Mouse (Mus musculus) stomach, embryonic 15.5 days (tissue): ENCODE measurements around the gene Ell. TPM values are rescaled to one million over a fixed set of nuclear protein-coding genes. Genes with fewer than 3 reads are reported as not detected.
A peak's percentile ranks its signal among the peaks of the same experiment; 100 is the strongest.

ENCODE experiments used
- ATAC-seq: fragments of 200-750 bp; cut with Nextera tagmentation; 2 replicates; pipeline ENCODE4 v1.8.0; 2017; ENCODE audit warnings: low read depth, moderate number of reproducible peaks, moderate TSS enrichment; ENCODE audit not compliant: insufficient read depth, low FRiP score
- H3K27ac ChIP-seq: fragments of 300-500 bp; sonication (generic); 2 replicates; pipeline ENCODE4 v1.5.1; 2015; ENCODE audit warnings: mild to moderate bottlenecking, inconsistent platforms
- H3K27me3 ChIP-seq: fragments of 300-500 bp; sonication (generic); replicated peaks from 2 replicates; pipeline ENCODE4 v1.6.1; 2015; ENCODE audit warnings: inconsistent platforms
- H3K36me3 ChIP-seq: fragments of 300-500 bp; sonication (generic); 2 replicates; pipeline ENCODE4 v1.6.1; 2015; ENCODE audit warnings: inconsistent platforms
- H3K4me1 ChIP-seq: fragments of 300-500 bp; sonication (generic); 2 replicates; pipeline ENCODE4 v1.6.1; 2015; ENCODE audit warnings: inconsistent platforms
- H3K4me2 ChIP-seq: fragments of 300-500 bp; sonication (generic); 2 replicates; pipeline ENCODE4 v1.6.1; 2015; ENCODE audit warnings: mild to moderate bottlenecking, inconsistent platforms
- H3K4me3 ChIP-seq: fragments of 300-500 bp; sonication (generic); replicated peaks from 2 replicates; pipeline ENCODE4 v1.5.1; 2015; ENCODE audit warnings: inconsistent platforms
- H3K9ac ChIP-seq: fragments of 300-500 bp; sonication (generic); 2 replicates; pipeline ENCODE4 v1.6.1; 2015; ENCODE audit warnings: inconsistent platforms
- H3K9me3 ChIP-seq: fragments of 300-500 bp; sonication (generic); 2 replicates; pipeline ENCODE4 v1.6.1; 2016; ENCODE audit warnings: inconsistent platforms
- WGBS: fragments of 180-500 bp; shearing (Covaris S2); methylation state at CpG from one replicate; pipeline ENCODE4 v1.1.7; 2015; 5-methylcytosine and 5-hydroxymethylcytosine counted together
- polyA plus RNA-seq: library from polyadenylated mRNA; unstranded; fragments of >200 nt; fragmentation: Nextera tagmentation; extraction: Ambion mirVana; gene quantifications from 2 replicates; pipeline ENCODE4 v1.2.1, GENCODE M21; 2015

Gene Ell
- polyA plus RNA-seq, 1 experiment from 2014 or later = 16.1 TPM

- H3K4me1 ChIP-seq = peaks cover 30% of the 10 kb centered on the region
- WGBS = 13% methylated on average over 23 of the region's 24 CpGs
- no peaks in the 10 kb centered on the region for H3K36me3 ChIP-seq
- H3K4me3 ChIP-seq = peak overlapping the region; percentile 9; the same call in 1 of the 2 replicates
- no peaks in the 10 kb centered on the region for H3K9me3 ChIP-seq
- H3K27me3 ChIP-seq = no peaks in the 10 kb centered on the region
- H3K27ac ChIP-seq = no peak overlapping the region
- H3K4me2 ChIP-seq = peak overlapping the region; percentile 84
- ATAC-seq = no peak
- no peak overlapping the region for H3K9ac ChIP-seq
Observed at GRCm38 (mm10) chr8:70631436-70631835, 92.2 kb downstream of the Ell start.

- peak within 1 kb of the TSS; percentile 84 for H3K4me2 ChIP-seq
Observed at GRCm38 (mm10) chr8:70632346-70632892, 93.2 kb downstream of the Ell start, which contains the start of gene Gdf15. TSS of gene Gdf15 (minus strand) at chr8:70632456.

DNA sequence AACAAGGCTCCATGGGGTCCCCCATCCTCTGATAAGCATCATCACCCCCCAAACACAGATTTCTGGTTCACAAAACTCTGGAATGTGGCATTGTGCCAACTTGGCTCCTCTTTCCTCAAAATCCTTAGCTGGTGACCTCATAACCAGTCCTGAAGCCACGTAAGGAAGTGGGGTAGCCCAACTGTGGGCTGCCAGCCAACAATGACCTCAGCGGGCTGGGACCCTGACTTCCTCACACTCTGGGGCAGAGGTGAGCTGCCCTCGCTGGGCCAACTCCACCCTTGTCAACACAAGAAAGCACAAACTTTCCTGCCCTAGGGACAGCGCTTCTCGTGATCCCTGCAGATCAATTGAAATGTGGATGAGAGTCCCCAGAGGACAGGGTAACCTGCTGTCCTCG, 94.8 kb downstream of the Ell start:
- no peaks in the 10 kb centered on the region for H3K9me3 ChIP-seq
- H3K4me1 ChIP-seq = peaks cover 40% of the 10 kb centered on the region
- H3K36me3 ChIP-seq = no peaks in the 10 kb centered on the region
- no peak overlapping the region for H3K9ac ChIP-seq
- WGBS = 50% methylated on average over 6 of the region's 6 CpGs
- ATAC-seq = no peak
- H3K4me2 ChIP-seq = no peak overlapping the region
- H3K27ac ChIP-seq = no peak overlapping the region
- no peaks in the 10 kb centered on the region for H3K27me3 ChIP-seq
- no peak overlapping the region for H3K4me3 ChIP-seq

More at GRCm38 (mm10) chr8:70632346-70632892, 93.2 kb downstream of the Ell start, which contains the start of gene Gdf15:
- H3K27ac ChIP-seq = no peak within 1 kb of the TSS
- H3K36me3 ChIP-seq = no peaks in the 10 kb centered on the region
- WGBS = 61% methylated on average over 6 of the region's 6 CpGs
- no peak for ATAC-seq
- peaks cover 30% of the 10 kb centered on the region for H3K4me1 ChIP-seq
- H3K9me3 ChIP-seq = no peaks in the 10 kb centered on the region
- peak within 1 kb of the TSS; percentile 9; the same call in 1 of the 2 replicates for H3K4me3 ChIP-seq
- H3K27me3 ChIP-seq = no peaks in the 10 kb centered on the region
- H3K9ac ChIP-seq = 0 out of 2 replicates have a peak within 1 kb of the TSS, but pooled peaks have one; percentile 1

DNA sequence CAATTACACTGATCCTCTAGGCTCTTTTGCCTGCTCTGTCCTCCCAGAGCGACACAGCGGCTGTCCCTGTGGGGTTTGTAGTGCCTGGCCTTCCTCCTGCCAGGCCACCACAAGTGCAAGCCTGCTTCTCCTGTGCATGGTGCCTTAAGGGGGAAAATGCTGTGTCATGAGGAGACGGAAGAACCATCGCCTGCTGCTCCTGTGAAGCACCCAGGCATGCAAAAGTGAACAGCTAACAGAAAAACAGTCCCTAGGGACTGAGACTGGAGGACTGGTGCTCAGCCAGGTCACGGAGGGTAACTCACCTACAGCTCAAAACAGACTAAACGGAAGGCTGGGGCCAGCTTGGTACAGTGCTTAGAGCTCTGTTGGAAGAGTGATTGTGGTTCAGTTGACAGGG, 96.3 kb downstream of the Ell start:
- Histone ChIP-seq H3K9me3 (no peaks in the 10 kb centered on the region), H3K36me3 (no peaks in the 10 kb centered on the region), H3K4me1 (peaks cover 30% of the 10 kb centered on the region), H3K27ac (0 out of 2 replicates have a peak overlapping the region, but pooled peaks have one; percentile 4), H3K4me3 (no peak overlapping the region), H3K9ac (no peak overlapping the region), H3K27me3 (no peaks in the 10 kb centered on the region), H3K4me2 (no peak overlapping the region)
- WGBS = 73% methylated on average over 6 of the region's 6 CpGs
- ATAC-seq = no peak

- Histone ChIP-seq H3K4me1 (peaks cover 22% of the 10 kb centered on the region), H3K9ac (no peak overlapping the region), H3K36me3 (no peaks in the 10 kb centered on the region), H3K4me2 (no peak overlapping the region), H3K27me3 (no peaks in the 10 kb centered on the region), H3K9me3 (no peaks in the 10 kb centered on the region), H3K27ac (no peak overlapping the region), H3K4me3 (no peak overlapping the region)
- 56% methylated on average over 8 of the region's 8 CpGs for WGBS
- peak; percentile 30; the same call in 1 of the 2 replicates for ATAC-seq
Observed at GRCm38 (mm10) chr8:70636838-70637237, 97.6 kb downstream of the Ell start.

GRCm38 (mm10) chr8:70638752-70639151, 99.5 kb downstream of the Ell start:
- Histone ChIP-seq H3K9ac (no peak overlapping the region), H3K36me3 (no peaks in the 10 kb centered on the region), H3K9me3 (no peaks in the 10 kb centered on the region), H3K27ac (no peak overlapping the region; the same call in 1 of the 2 replicates), H3K4me3 (no peak overlapping the region), H3K4me2 (no peak overlapping the region), H3K27me3 (no peaks in the 10 kb centered on the region), H3K4me1 (peaks cover 16% of the 10 kb centered on the region)
- 65% methylated on average over 9 of the region's 9 CpGs for WGBS
- ATAC-seq = no peak

Other genes starting within 250 kb of the Ell start
- gene Ddx49, start 237.0 kb upstream of the Ell start, polyA plus RNA-seq = 46.3 and 49.8 TPM in 2 replicates
- gene Cope, start 236.9 kb upstream of the Ell start, polyA plus RNA-seq = 379 and 398 TPM in 2 replicates
- gene Cers1, start 223.7 kb upstream of the Ell start, polyA plus RNA-seq = 4.2 and 4.4 TPM in 2 replicates
- gene Gdf1, start 209.6 kb upstream of the Ell start, polyA plus RNA-seq = 1.7 and 2.2 TPM in 2 replicates
- 16.1 and 17.5 TPM in 2 replicates for gene Upf1, start 186.2 kb upstream of the Ell start, polyA plus RNA-seq
- gene Comp, start 165.9 kb upstream of the Ell start, polyA plus RNA-seq = 0.22 and 0.28 TPM in 2 replicates
- gene Crtc1, start 99.9 kb upstream of the Ell start, polyA plus RNA-seq = 15.4 and 18.8 TPM in 2 replicates
- gene Klhl26, start 62.5 kb upstream of the Ell start, polyA plus RNA-seq = 20.5 and 20.7 TPM in 2 replicates
- gene Tmem59l, start 52.1 kb upstream of the Ell start, polyA plus RNA-seq = 3.0 and 3.5 TPM in 2 replicates
- gene Crlf1, start 46.3 kb upstream of the Ell start, polyA plus RNA-seq = 2.9 and 4.1 TPM in 2 replicates
- 125 and 130 TPM in 2 replicates for gene Rex1bd, start 32.7 kb upstream of the Ell start, polyA plus RNA-seq
- gene Uba52, start 28.7 kb upstream of the Ell start, polyA plus RNA-seq = 843 and 950 TPM in 2 replicates
- gene Fkbp8, start 11.7 kb upstream of the Ell start, polyA plus RNA-seq = 292 and 304 TPM in 2 replicates
- gene Kxd1, start 11.5 kb upstream of the Ell start, polyA plus RNA-seq = 58.5 and 60.1 TPM in 2 replicates
- 127 and 133 TPM in 2 replicates for gene Isyna1, start 54.9 kb downstream of the Ell start, polyA plus RNA-seq
- gene Ssbp4, start 69.4 kb downstream of the Ell start, polyA plus RNA-seq = 104 and 117 TPM in 2 replicates
- gene Lrrc25, start 76.7 kb downstream of the Ell start, polyA plus RNA-seq = 3.7 and 3.9 TPM in 2 replicates
- gene Gdf15, start 93.0 kb downstream of the Ell start, polyA plus RNA-seq = 0.95 and 1.4 TPM in 2 replicates
- 49.9 and 57.9 TPM in 2 replicates for gene Pgpep1, start 120.9 kb downstream of the Ell start, polyA plus RNA-seq
- gene Lsm4, start 133.8 kb downstream of the Ell start, polyA plus RNA-seq = 271 and 297 TPM in 2 replicates
- 84.4 and 84.6 TPM in 2 replicates for gene Jund, start 159.5 kb downstream of the Ell start, polyA plus RNA-seq
- gene Iqcn, start 164.0 kb downstream of the Ell start, polyA plus RNA-seq = 0.04 TPM in 1 of 2 replicates, not detected in the other
- 1.1 and 1.9 TPM in 2 replicates for gene Gm3336, start 179.1 kb downstream of the Ell start, polyA plus RNA-seq
- 0.45 and 0.50 TPM in 2 replicates for gene Pde4c, start 184.3 kb downstream of the Ell start, polyA plus RNA-seq
- gene Rab3a, start 215.2 kb downstream of the Ell start, polyA plus RNA-seq = 20.9 and 24.0 TPM in 2 replicates
- gene Mpv17l2, start 221.5 kb downstream of the Ell start, polyA plus RNA-seq = 44.4 and 51.3 TPM in 2 replicates
- gene Pik3r2, start 237.3 kb downstream of the Ell start, polyA plus RNA-seq = 58.1 and 58.4 TPM in 2 replicates